Mouse (Mus musculus): ENCODE data around the gene Dennd2a. TPM values are rescaled to one million over a fixed set of nuclear protein-coding genes. Genes with fewer than 3 reads are reported as not detected.

The Dennd2a gene
- polyA plus RNA-seq, 1 experiment from 2014 or later = 21.5 TPM

GRCm38 (mm10) chr6:39537276-39537675, 20.4 kb downstream of the Dennd2a start:
- Histone ChIP-seq H3K9ac (ENCODE audit: low read depth, low read length) (no peak overlapping the region), H3K27ac (ENCODE audit: low read depth, low read length) (no peak overlapping the region), H3K27me3 (ENCODE audit: control insufficient read depth, insufficient read depth, low read length) (no peaks in the 10 kb centered on the region), H3K4me3 (ENCODE audit: low read depth, low read length) (no peak overlapping the region), H3K4me2 (no peak overlapping the region), H3K36me3 (ENCODE audit: control insufficient read depth, insufficient read depth, low read length) (no peaks in the 10 kb centered on the region), H3K9me3 (replicated peaks; ENCODE audit: control insufficient read depth, low read length) (no peaks in the 10 kb centered on the region), H3K4me1 (ENCODE audit: control insufficient read depth, insufficient read depth, low read length) (peaks cover 22% of the 10 kb centered on the region)
- WGBS (ENCODE audit: insufficient replicate concordance) = 87% methylated on average over 5 of the region's 5 CpGs
- ATAC-seq (replicated peaks; ENCODE audit: insufficient number of reproducible peaks, low FRiP score, low TSS enrichment) = no peak

DNA sequence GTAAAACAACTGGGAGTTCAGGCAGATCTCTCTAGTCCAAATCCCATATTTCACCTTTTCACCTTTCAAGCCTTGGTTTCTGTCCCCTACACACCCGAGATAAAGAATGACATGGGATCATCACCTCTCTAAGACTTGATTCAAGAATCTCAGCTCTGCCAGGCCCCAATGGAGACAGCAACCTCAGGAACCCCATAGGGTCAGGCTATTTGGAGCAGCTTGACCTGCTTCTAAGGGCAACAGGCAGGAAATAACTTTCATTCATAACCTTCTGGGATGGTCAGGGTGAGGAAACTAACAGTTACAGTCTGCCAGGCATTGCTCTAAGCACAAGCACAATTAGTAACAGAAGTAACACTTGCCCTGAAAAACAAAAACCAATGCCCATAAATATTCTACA, 21.0 kb downstream of the Dennd2a start:
- no peak for ATAC-seq (replicated peaks; ENCODE audit: insufficient number of reproducible peaks, low FRiP score, low TSS enrichment)

DNA sequence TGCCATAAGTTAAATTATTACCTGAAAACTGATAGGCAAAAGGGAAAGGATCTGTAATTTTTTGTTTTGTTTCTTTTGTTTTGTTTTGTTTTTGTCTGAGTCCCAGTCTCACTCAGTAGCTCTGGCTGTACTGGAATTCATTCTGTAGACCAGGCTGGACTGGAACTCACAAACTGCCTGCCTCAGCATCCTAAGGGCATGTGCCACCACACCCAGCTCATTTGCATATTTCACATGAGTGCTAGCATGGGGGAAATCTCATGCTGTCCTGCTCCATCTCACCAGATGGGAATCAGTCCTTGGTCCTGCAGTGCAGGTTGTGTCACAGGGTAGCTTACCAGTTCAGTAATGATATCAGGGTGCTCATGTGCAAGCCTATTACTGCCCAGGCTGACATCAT, 22.7 kb downstream of the Dennd2a start:
- ATAC-seq (replicated peaks; ENCODE audit: insufficient number of reproducible peaks, low FRiP score, low TSS enrichment) = no peak
- Histone ChIP-seq H3K27ac (ENCODE audit: low read depth, low read length) (no peak overlapping the region), H3K9ac (ENCODE audit: low read depth, low read length) (no peak overlapping the region), H3K36me3 (ENCODE audit: control insufficient read depth, insufficient read depth, low read length) (no peaks in the 10 kb centered on the region), H3K4me3 (ENCODE audit: low read depth, low read length) (no peak overlapping the region), H3K27me3 (ENCODE audit: control insufficient read depth, insufficient read depth, low read length) (no peaks in the 10 kb centered on the region), H3K9me3 (replicated peaks; ENCODE audit: control insufficient read depth, low read length) (no peaks in the 10 kb centered on the region), H3K4me1 (ENCODE audit: control insufficient read depth, insufficient read depth, low read length) (peaks cover 13% of the 10 kb centered on the region), H3K4me2 (no peak overlapping the region)

More for the DNA sequence above, 21.0 kb downstream of the Dennd2a start:
- Histone ChIP-seq H3K4me2 (no peak overlapping the region), H3K4me1 (ENCODE audit: control insufficient read depth, insufficient read depth, low read length) (peaks cover 22% of the 10 kb centered on the region), H3K9ac (ENCODE audit: low read depth, low read length) (no peak overlapping the region), H3K27me3 (ENCODE audit: control insufficient read depth, insufficient read depth, low read length) (no peaks in the 10 kb centered on the region), H3K27ac (ENCODE audit: low read depth, low read length) (no peak overlapping the region), H3K4me3 (ENCODE audit: low read depth, low read length) (no peak overlapping the region), H3K36me3 (ENCODE audit: control insufficient read depth, insufficient read depth, low read length) (no peaks in the 10 kb centered on the region), H3K9me3 (replicated peaks; ENCODE audit: control insufficient read depth, low read length) (no peaks in the 10 kb centered on the region)
- 20% methylated on average over 1 of the region's 1 CpGs for WGBS (ENCODE audit: insufficient replicate concordance)

- H3K9ac ChIP-seq (ENCODE audit: low read depth, low read length) = no peak overlapping the region
- 24% methylated on average over 12 of the region's 12 CpGs for WGBS (ENCODE audit: insufficient replicate concordance)
Observed at GRCm38 (mm10) chr6:39528671-39529535, 28.8 kb downstream of the Dennd2a start.

DNA sequence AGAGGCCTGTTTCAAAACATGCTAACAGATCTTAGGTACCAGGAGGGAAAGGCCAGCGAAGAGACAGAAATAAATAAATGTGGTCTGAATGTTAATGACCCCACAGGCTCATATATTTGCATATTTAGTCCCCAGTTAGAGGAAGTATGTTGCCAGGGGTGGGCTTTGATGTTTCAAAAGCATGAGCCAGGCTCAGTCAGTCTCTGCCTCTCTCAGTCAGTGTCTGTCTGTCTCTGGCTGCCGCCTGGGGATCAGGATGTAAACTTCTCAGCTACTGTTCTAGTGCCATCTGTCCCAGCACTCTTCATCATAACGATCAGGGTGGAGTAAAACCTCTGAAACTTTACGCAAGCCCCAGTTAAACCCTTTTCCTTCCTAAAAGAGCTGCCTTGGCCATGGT, 29.9 kb downstream of the Dennd2a start:
- Histone ChIP-seq H3K4me2 (no peak overlapping the region), H3K27me3 (ENCODE audit: control insufficient read depth, insufficient read depth, low read length) (no peaks in the 10 kb centered on the region), H3K9me3 (replicated peaks; ENCODE audit: control insufficient read depth, low read length) (no peaks in the 10 kb centered on the region), H3K27ac (ENCODE audit: low read depth, low read length) (no peak overlapping the region), H3K4me3 (ENCODE audit: low read depth, low read length) (no peak overlapping the region), H3K9ac (ENCODE audit: low read depth, low read length) (no peak overlapping the region), H3K36me3 (ENCODE audit: control insufficient read depth, insufficient read depth, low read length) (no peaks in the 10 kb centered on the region), H3K4me1 (ENCODE audit: control insufficient read depth, insufficient read depth, low read length) (peaks cover 16% of the 10 kb centered on the region)
- ATAC-seq (replicated peaks; ENCODE audit: insufficient number of reproducible peaks, low FRiP score, low TSS enrichment) = no peak
- 69% methylated on average over 4 of the region's 4 CpGs for WGBS (ENCODE audit: insufficient replicate concordance)

More at GRCm38 (mm10) chr6:39528671-39529535, 28.8 kb downstream of the Dennd2a start:
- ATAC-seq (replicated peaks; ENCODE audit: insufficient number of reproducible peaks, low FRiP score, low TSS enrichment) = peak; percentile 70; the same call in 1 of the 2 replicates
- Histone ChIP-seq H3K4me2 (peak overlapping the region; percentile 24), H3K4me3 (ENCODE audit: low read depth, low read length) (no peak overlapping the region), H3K27ac (ENCODE audit: low read depth, low read length) (peak overlapping the region; percentile 30), H3K27me3 (ENCODE audit: control insufficient read depth, insufficient read depth, low read length) (no peaks in the 10 kb centered on the region), H3K4me1 (ENCODE audit: control insufficient read depth, insufficient read depth, low read length) (peaks cover 16% of the 10 kb centered on the region), H3K36me3 (ENCODE audit: control insufficient read depth, insufficient read depth, low read length) (no peaks in the 10 kb centered on the region), H3K9me3 (replicated peaks; ENCODE audit: control insufficient read depth, low read length) (no peaks in the 10 kb centered on the region)

- H3K27ac ChIP-seq (ENCODE audit: low read depth, low read length) = no peak overlapping the region
Observed at GRCm38 (mm10) chr6:39527337-39527784, 30.3 kb downstream of the Dennd2a start.

DNA sequence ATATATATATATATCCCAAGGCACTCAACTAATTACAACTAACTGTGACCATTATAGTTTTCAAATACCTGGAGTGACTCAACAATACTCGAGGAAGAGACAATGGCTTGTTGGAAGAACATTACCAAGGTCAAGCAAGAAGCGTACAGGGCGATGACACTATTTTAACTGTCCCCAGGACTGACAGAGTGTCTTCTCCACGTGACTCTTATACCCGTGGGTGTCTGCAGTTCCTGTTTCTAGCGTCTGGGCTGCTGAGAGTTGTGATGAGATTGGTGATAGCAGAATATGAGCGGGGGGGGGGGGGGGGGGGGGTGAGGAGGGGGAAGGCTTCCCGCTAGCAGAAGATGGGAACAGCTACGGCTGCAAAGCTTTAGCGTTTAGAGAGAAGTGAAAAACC, 30.9 kb downstream of the Dennd2a start:
- no peak overlapping the region for H3K27ac ChIP-seq (ENCODE audit: low read depth, low read length)
- no peaks in the 10 kb centered on the region for H3K27me3 ChIP-seq (ENCODE audit: control insufficient read depth, insufficient read depth, low read length)
- H3K4me1 ChIP-seq (ENCODE audit: control insufficient read depth, insufficient read depth, low read length) = peaks cover 16% of the 10 kb centered on the region
- peaks cover 2% of the 10 kb centered on the region for H3K36me3 ChIP-seq (ENCODE audit: control insufficient read depth, insufficient read depth, low read length)
- ATAC-seq (replicated peaks; ENCODE audit: insufficient number of reproducible peaks, low FRiP score, low TSS enrichment) = no peak
- no peak overlapping the region for H3K9ac ChIP-seq (ENCODE audit: low read depth, low read length)
- H3K4me3 ChIP-seq (ENCODE audit: low read depth, low read length) = no peak overlapping the region
- H3K9me3 ChIP-seq (replicated peaks; ENCODE audit: control insufficient read depth, low read length) = no peaks in the 10 kb centered on the region
- WGBS (ENCODE audit: insufficient replicate concordance) = 53% methylated on average over 8 of the region's 10 CpGs
- H3K4me2 ChIP-seq = no peak overlapping the region

More at GRCm38 (mm10) chr6:39527337-39527784, 30.3 kb downstream of the Dennd2a start:
- H3K27me3 ChIP-seq (ENCODE audit: control insufficient read depth, insufficient read depth, low read length) = no peaks in the 10 kb centered on the region
- H3K9ac ChIP-seq (ENCODE audit: low read depth, low read length) = no peak overlapping the region
- ATAC-seq (replicated peaks; ENCODE audit: insufficient number of reproducible peaks, low FRiP score, low TSS enrichment) = no peak
- H3K36me3 ChIP-seq (ENCODE audit: control insufficient read depth, insufficient read depth, low read length) = no peaks in the 10 kb centered on the region
- no peak overlapping the region for H3K4me3 ChIP-seq (ENCODE audit: low read depth, low read length)
- no peaks in the 10 kb centered on the region for H3K9me3 ChIP-seq (replicated peaks; ENCODE audit: control insufficient read depth, low read length)
- H3K4me1 ChIP-seq (ENCODE audit: control insufficient read depth, insufficient read depth, low read length) = peaks cover 16% of the 10 kb centered on the region
- 63% methylated on average over 7 of the region's 7 CpGs for WGBS (ENCODE audit: insufficient replicate concordance)
- no peak overlapping the region for H3K4me2 ChIP-seq

DNA sequence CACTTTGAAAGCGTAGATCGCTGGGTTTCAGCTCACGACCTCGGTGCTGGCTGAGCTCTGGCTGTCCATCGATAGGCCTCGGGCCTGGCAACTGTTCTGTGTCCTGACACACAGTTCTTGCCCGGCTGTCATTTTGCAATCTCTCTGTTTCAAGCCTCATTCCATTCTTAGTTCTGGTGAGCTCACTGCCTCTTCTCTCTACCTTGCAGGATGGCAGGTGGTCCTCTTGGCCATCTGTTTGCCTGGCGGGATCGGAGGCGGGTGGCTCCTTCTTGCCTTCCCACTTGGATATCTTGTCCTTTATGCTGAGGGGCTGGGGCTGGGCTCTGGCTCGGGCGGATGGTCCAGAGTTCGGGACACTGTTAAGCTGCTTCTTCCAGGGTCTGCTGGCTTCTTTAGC, 34.5 kb downstream of the Dennd2a start:
- Histone ChIP-seq H3K9me3 (replicated peaks; ENCODE audit: control insufficient read depth, low read length) (peaks cover 5% of the 10 kb centered on the region; the same call in 1 of the 2 replicates), H3K27me3 (ENCODE audit: control insufficient read depth, insufficient read depth, low read length) (no peaks in the 10 kb centered on the region), H3K9ac (ENCODE audit: low read depth, low read length) (no peak overlapping the region), H3K4me3 (ENCODE audit: low read depth, low read length) (no peak overlapping the region), H3K36me3 (ENCODE audit: control insufficient read depth, insufficient read depth, low read length) (peaks cover 23% of the 10 kb centered on the region), H3K4me1 (ENCODE audit: control insufficient read depth, insufficient read depth, low read length) (peaks cover 7% of the 10 kb centered on the region), H3K4me2 (no peak overlapping the region), H3K27ac (ENCODE audit: low read depth, low read length) (no peak overlapping the region)
- 84% methylated on average over 13 of the region's 13 CpGs for WGBS (ENCODE audit: insufficient replicate concordance)
- no peak for ATAC-seq (replicated peaks; ENCODE audit: insufficient number of reproducible peaks, low FRiP score, low TSS enrichment)

DNA sequence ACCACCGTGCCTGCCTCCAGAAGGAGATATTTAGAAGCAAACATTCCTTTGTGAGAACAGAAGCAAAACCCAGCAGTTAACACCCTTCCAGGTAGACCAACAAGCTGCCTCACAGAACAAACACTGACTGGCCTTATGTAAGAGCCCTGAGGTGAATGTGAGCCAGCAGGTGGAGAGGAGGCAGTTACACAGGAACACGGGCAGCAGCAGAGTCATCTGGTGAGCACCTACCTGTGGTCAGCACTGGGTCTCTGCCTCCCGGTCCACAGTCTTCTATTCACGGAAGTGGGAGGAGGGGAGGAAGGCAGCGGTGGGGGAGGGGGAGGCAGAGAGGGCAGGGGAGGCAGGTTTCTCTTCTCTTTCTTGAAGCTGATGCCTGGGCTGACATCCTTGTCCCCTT, 35.2 kb downstream of the Dennd2a start:
- ATAC-seq (replicated peaks; ENCODE audit: insufficient number of reproducible peaks, low FRiP score, low TSS enrichment) = no peak
- Histone ChIP-seq H3K27me3 (ENCODE audit: control insufficient read depth, insufficient read depth, low read length) (no peaks in the 10 kb centered on the region), H3K4me3 (ENCODE audit: low read depth, low read length) (no peak overlapping the region), H3K9me3 (replicated peaks; ENCODE audit: control insufficient read depth, low read length) (peaks cover 5% of the 10 kb centered on the region; the same call in 1 of the 2 replicates), H3K4me2 (no peak overlapping the region), H3K27ac (ENCODE audit: low read depth, low read length) (no peak overlapping the region), H3K9ac (ENCODE audit: low read depth, low read length) (no peak overlapping the region), H3K4me1 (ENCODE audit: control insufficient read depth, insufficient read depth, low read length) (peaks cover 4% of the 10 kb centered on the region), H3K36me3 (ENCODE audit: control insufficient read depth, insufficient read depth, low read length) (peaks cover 23% of the 10 kb centered on the region)
- WGBS (ENCODE audit: insufficient replicate concordance) = 65% methylated on average over 5 of the region's 5 CpGs

All from heart, embryonic 11.5 days (tissue).